Mouse (Mus musculus) heart, postnatal 0 days (tissue): ENCODE measurements at regions not wholly inside any gene's neighbourhood (a gene's known extent, or its start where the extent isn't known, plus 50 kb on each side); places are given as distances from the start of the nearest gene placed in this dataset.

ENCODE experiments used
- ATAC-seq: fragments of 200-750 bp; cut with Nextera tagmentation; 2 replicates; pipeline ENCODE4 v1.8.0; 2017; ENCODE audit warnings: low read depth, moderate number of reproducible peaks, moderate library complexity; ENCODE audit not compliant: insufficient read depth
- DNase-seq: peaks from one replicate; pipeline ENCODE4 v3.0.0-alpha.2; 2016; ENCODE audit warnings: low spot score
- H3K27ac ChIP-seq: fragments of 300-500 bp; sonication (generic); 2 replicates; pipeline ENCODE4 v1.5.1; 2014; ENCODE audit warnings: low read depth, mild to moderate bottlenecking
- H3K27me3 ChIP-seq: fragments of 300-500 bp; sonication (generic); 2 replicates; pipeline ENCODE4 v1.6.1; 2014; ENCODE audit warnings: low read length, mixed read lengths; ENCODE audit not compliant: control insufficient read depth, insufficient read depth
- H3K36me3 ChIP-seq: fragments of 300-500 bp; sonication (generic); replicated peaks from 2 replicates; pipeline ENCODE4 v1.6.1; 2014; ENCODE audit warnings: low read length, mixed read lengths; ENCODE audit not compliant: control insufficient read depth, insufficient read depth
- H3K4me1 ChIP-seq: fragments of 300-500 bp; sonication (generic); 2 replicates; pipeline ENCODE4 v1.6.1; 2014; ENCODE audit warnings: antibody characterized with exemption; ENCODE audit not compliant: control insufficient read depth, insufficient read depth
- H3K4me2 ChIP-seq: fragments of 300-500 bp; sonication (generic); 2 replicates; pipeline ENCODE4 v1.6.1; 2014; ENCODE audit warnings: low read depth, mild to moderate bottlenecking, low read length, moderate library complexity
- H3K4me3 ChIP-seq: fragments of 300-500 bp; sonication (generic); 2 replicates; pipeline ENCODE4 v1.5.1; 2014; ENCODE audit warnings: low read depth, low read length
- H3K9ac ChIP-seq: fragments of 300-500 bp; sonication (generic); replicated peaks from 2 replicates; pipeline ENCODE4 v1.6.1; 2014; ENCODE audit warnings: low read depth, low read length, mixed read lengths
- H3K9me3 ChIP-seq: fragments of 300-500 bp; sonication (generic); replicated peaks from 2 replicates; pipeline ENCODE4 v1.6.1; 2016; ENCODE audit warnings: low read length; ENCODE audit not compliant: control insufficient read depth
- CTCF ChIP-seq: IDR thresholded peaks from 2 replicates; pipeline ENCODE4 v1.5.1; 2016; ENCODE audit warnings: antibody characterized with exemption, control low read depth, low read depth
- EP300 ChIP-seq: IDR thresholded peaks from 2 replicates; pipeline ENCODE4 v1.6.1; 2016; ENCODE audit warnings: antibody characterized with exemption, low read depth
- WGBS: fragments of 180-500 bp; shearing (Covaris S2); extraction: QIAGEN DNeasy Blood & Tissue Kit; methylation state at CpG from one replicate; pipeline ENCODE4 v1.1.7; 2014; 5-methylcytosine and 5-hydroxymethylcytosine counted together

DNA sequence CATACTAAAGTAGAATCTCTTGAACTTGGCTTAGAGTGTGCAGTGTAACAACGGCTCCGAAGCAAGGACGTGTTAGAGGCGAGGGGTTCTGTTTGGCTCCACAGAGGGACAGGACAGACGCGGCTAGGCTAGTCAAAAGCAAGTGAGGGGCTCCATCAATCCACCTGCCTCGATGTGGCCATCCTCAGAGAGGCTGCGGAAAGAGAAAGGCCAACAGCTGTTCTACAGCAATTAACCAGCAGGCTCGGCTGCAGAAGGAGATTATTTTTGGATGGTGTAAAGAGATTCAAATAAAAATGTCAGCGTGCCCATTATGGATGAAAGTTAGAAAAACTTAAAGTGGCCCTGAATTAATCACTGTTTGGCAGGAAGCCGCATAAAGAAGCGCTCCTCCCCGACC, 221.0 kb upstream of the Irx5 start:
- TF ChIP-seq EP300: no peak
- no peak for TF ChIP-seq CTCF
- H3K27ac ChIP-seq: no peak overlapping the region
- no peak overlapping the region for H3K4me2 ChIP-seq
- H3K27me3 ChIP-seq: 0 out of 2 replicates have a peak, but pooled peaks cover 3% of the 10 kb centered on the region
- 23% methylated on average over 13 of the region's 13 CpGs for WGBS
- no peak for ATAC-seq
- no peaks in the 10 kb centered on the region for H3K4me1 ChIP-seq
- no peak for DNase-seq
- no peak overlapping the region for H3K9ac ChIP-seq
- no peaks in the 10 kb centered on the region for H3K36me3 ChIP-seq
- H3K4me3 ChIP-seq: no peak overlapping the region
- H3K9me3 ChIP-seq: no peaks in the 10 kb centered on the region

DNA sequence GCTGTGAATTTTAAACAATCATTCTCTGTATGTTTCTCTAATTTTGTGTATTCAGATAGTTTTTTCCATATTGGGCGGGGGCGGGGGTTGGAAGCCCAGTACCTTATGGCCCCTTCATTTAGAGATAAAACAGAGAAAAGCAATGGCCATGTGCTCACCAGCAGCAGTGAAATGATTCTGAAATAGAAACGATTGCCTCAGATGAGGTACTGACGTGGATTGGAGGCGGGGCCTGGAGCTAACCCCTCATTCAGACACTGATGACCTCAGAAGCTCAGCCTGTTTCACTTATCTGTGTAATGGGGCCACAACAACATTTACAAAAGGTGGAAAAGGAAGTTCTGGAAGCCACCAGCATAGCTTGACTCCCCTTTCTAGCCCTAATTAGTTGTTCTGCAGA, 223.0 kb upstream of the Irx5 start:
- no peak for DNase-seq
- H3K27ac ChIP-seq: no peak overlapping the region
- H3K9ac ChIP-seq: no peak overlapping the region
- no peaks in the 10 kb centered on the region for H3K9me3 ChIP-seq
- WGBS: 40% methylated on average over 5 of the region's 5 CpGs
- H3K4me1 ChIP-seq: no peaks in the 10 kb centered on the region
- H3K4me2 ChIP-seq: no peak overlapping the region
- no peaks in the 10 kb centered on the region for H3K36me3 ChIP-seq
- H3K4me3 ChIP-seq: no peak overlapping the region
- H3K27me3 ChIP-seq: 0 out of 2 replicates have a peak, but pooled peaks cover 3% of the 10 kb centered on the region
- TF ChIP-seq CTCF (no peak), EP300 (no peak)
- ATAC-seq: no peak

DNA sequence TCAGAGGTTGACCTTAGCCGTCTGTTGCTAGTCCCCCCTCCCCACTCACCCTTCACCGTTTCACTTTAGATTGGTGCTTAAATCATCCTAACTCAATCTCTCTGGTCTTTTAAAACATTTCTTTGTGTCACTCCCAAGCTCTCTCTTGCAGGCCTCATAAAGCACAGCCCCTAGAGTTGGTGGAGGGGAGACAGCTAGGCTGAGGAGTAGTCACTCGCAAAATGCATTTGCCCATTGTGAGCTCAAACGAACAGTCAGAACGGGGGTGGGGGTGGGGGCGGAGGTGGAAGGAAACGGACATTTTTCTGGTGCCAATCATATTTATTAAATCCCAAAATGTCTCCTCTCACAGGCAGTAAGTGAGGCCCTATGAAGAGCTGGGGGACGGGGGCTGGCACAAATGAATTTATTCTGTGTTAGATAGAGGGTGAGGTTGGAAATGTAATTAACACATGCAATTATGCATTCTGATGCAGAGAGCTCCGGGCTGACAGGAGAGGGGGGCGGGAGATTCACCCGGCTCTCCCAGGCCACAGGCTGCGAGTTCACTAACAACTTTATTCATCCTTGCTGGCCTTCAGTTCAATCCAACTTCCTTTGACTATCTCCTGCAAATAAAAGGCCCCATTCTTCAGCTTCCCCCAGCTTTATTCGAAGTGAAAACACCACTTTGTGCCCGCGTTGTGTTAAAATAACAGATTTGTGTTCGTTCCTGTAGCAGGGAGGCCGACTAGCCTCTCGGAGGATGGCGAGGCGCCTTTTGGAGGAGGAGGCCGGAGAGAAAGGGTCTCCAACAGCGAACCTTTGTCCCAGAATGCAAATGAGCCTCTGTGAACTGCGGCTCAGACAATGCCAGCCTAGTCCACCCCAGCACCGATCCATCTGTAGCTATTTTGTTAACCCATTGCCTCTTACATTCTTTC, 223.7 kb upstream of the Irx5 start:
- 57% methylated on average over 24 of the region's 24 CpGs for WGBS
- H3K9me3 ChIP-seq: no peaks in the 10 kb centered on the region
- no peak overlapping the region for H3K4me3 ChIP-seq
- H3K36me3 ChIP-seq: no peaks in the 10 kb centered on the region
- no peak overlapping the region for H3K27ac ChIP-seq
- ATAC-seq (no peak), DNase-seq (no peak)
- H3K4me1 ChIP-seq: no peaks in the 10 kb centered on the region
- H3K4me2 ChIP-seq: no peak overlapping the region
- H3K9ac ChIP-seq: no peak overlapping the region
- TF ChIP-seq CTCF (no peak), EP300 (no peak)
- H3K27me3 ChIP-seq: 0 out of 2 replicates have a peak, but pooled peaks cover 3% of the 10 kb centered on the region

DNA sequence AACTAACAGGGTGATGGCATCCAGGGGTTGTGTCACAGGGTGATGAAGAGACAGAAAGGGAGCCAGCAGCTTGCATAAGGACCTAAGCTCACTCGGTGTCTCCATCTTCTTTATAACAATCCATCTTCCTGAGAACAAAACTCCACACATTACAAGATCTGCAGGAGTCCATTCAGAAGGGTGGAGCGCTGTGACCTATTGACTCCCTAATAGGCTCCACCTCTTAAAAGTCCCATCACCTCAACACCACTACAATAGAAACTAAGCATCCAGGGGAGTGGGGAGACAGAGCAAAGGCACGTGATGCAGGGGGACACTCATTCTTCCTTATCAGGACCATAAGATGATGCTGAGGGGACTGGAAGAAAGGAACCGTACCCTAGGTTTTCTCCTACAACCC, 224.5 kb upstream of the Irx5 start:
- WGBS: 73% methylated on average over 4 of the region's 4 CpGs
- no peak overlapping the region for H3K4me2 ChIP-seq
- H3K4me3 ChIP-seq: no peak overlapping the region
- no peaks in the 10 kb centered on the region for H3K36me3 ChIP-seq
- peaks cover 4% of the 10 kb centered on the region; the same call in 1 of the 2 replicates for H3K4me1 ChIP-seq
- H3K9me3 ChIP-seq: no peaks in the 10 kb centered on the region
- DNase-seq: no peak
- H3K27ac ChIP-seq: no peak overlapping the region
- TF ChIP-seq EP300: no peak
- no peak for TF ChIP-seq CTCF
- no peak overlapping the region for H3K9ac ChIP-seq
- 0 out of 2 replicates have a peak, but pooled peaks cover 3% of the 10 kb centered on the region for H3K27me3 ChIP-seq
- no peak for ATAC-seq

DNA sequence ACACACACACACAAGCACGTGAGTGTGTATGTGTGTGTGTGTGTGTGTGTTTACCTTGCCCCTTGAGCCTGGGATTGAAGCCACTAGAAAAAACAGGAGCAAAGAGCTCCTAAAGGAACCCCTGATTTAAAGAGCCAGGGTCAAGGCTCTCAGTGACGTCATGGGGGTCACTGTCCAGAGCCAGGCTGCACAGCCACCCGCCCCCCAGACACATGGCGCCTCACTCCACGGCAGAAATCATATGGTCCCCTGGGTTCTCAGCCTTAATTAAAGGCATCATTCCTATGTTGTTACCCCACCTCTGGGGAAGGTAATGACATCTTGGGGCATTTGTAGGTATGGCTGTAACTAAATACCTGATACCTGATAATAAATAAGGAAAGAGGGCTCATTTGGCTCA, 224.9 kb upstream of the Irx5 start:
- 0 out of 2 replicates have a peak, but pooled peaks cover 3% of the 10 kb centered on the region for H3K27me3 ChIP-seq
- H3K4me3 ChIP-seq: no peak overlapping the region
- no peak overlapping the region for H3K4me2 ChIP-seq
- no peaks in the 10 kb centered on the region for H3K9me3 ChIP-seq
- H3K27ac ChIP-seq: no peak overlapping the region
- no peak for TF ChIP-seq CTCF
- TF ChIP-seq EP300: no peak
- no peaks in the 10 kb centered on the region for H3K36me3 ChIP-seq
- no peak overlapping the region for H3K9ac ChIP-seq
- DNase-seq (no peak), ATAC-seq (no peak)
- H3K4me1 ChIP-seq: peaks cover 5% of the 10 kb centered on the region; the same call in 1 of the 2 replicates
- 85% methylated on average over 5 of the region's 5 CpGs for WGBS
